Mouse (Mus musculus) liver, adult 2 months (tissue): Measurements from ENCODE around the gene Fut11. TPM values are rescaled to one million over a fixed set of nuclear protein-coding genes. Genes with fewer than 3 reads are reported as not detected.

ENCODE experiments used
- DNase-seq: peaks from one replicate; pipeline ENCODE4 v3.0.0-alpha.2; 2011; ENCODE audit warnings: low read depth, low spot score; ENCODE audit errors: extremely low read depth
- H3K27ac ChIP-seq: fragments of 200-500 bp; replicated peaks from 2 replicates; pipeline ENCODE4 v1.5.1; 2012; ENCODE audit warnings: low read depth, mild to moderate bottlenecking, control low read depth, inconsistent platforms, low read length; ENCODE audit not compliant: insufficient read depth
- H3K27me3 ChIP-seq: fragments of 200-500 bp; 2 replicates; pipeline ENCODE4 v1.6.1; 2012; ENCODE audit warnings: mild to moderate bottlenecking, moderate library complexity, low read length, inconsistent platforms; ENCODE audit not compliant: control insufficient read depth, insufficient read depth
- H3K36me3 ChIP-seq: fragments of 200-500 bp; 2 replicates; pipeline ENCODE4 v1.6.1; 2012; ENCODE audit warnings: low read length, inconsistent platforms; ENCODE audit not compliant: control insufficient read depth, insufficient read depth
- H3K4me1 ChIP-seq: fragments of 200-500 bp; 2 replicates; pipeline ENCODE4 v1.6.1; 2011; ENCODE audit warnings: low read length; ENCODE audit not compliant: control insufficient read depth, insufficient read depth
- H3K4me3 ChIP-seq: fragments of 200-500 bp; 2 replicates; pipeline ENCODE4 v1.5.1; 2011; ENCODE audit warnings: low read depth, mild to moderate bottlenecking, control low read depth, low read length, moderate library complexity; ENCODE audit not compliant: insufficient read depth
- H3K79me2 ChIP-seq: fragments of 200-500 bp; 2 replicates; pipeline ENCODE4 v1.6.1; 2012; ENCODE audit warnings: inconsistent platforms, mild to moderate bottlenecking, low read length, moderate library complexity; ENCODE audit not compliant: control insufficient read depth, insufficient read depth
- H3K9ac ChIP-seq: fragments of 200-500 bp; 2 replicates; pipeline ENCODE4 v1.6.1; 2012; ENCODE audit warnings: low read depth, mild to moderate bottlenecking, control low read depth, inconsistent platforms, low read length
- CTCF ChIP-seq: fragments of 200-500 bp; IDR thresholded peaks from 2 replicates; pipeline ENCODE4 v1.5.1; 2011; ENCODE audit warnings: low read depth, low read length, control low read depth
- POLR2A ChIP-seq: fragments of 200-500 bp; IDR thresholded peaks from 2 replicates; pipeline ENCODE4 v1.6.1; 2011; ENCODE audit warnings: low read length, control low read depth; ENCODE audit not compliant: insufficient read depth; ENCODE audit errors: extremely low read depth
- WGBS: fragments of 180-500 bp; shearing (Covaris S2); methylation state at CpG from one replicate; pipeline ENCODE4 v1.1.7; 2018; 5-methylcytosine and 5-hydroxymethylcytosine counted together
- polyA plus RNA-seq: library from polyadenylated mRNA; depleted of rRNA; stranded (reverse); fragments of >200 nt; gene quantifications from 2 replicates; pipeline ENCODE4 v1.2.3, GENCODE M21; 2012
- total RNA-seq: library from RNA; depleted of rRNA; stranded (reverse); fragments of >200 nt; gene quantifications from 2 replicates; pipeline ENCODE4 v1.2.3, GENCODE M21; 2014

Gene Fut11
- total and polyA plus RNA-seq, 2 experiments, result 3.3 to 3.8 TPM

- 0 out of 2 replicates have a peak, but pooled peaks have one; percentile 18 for TF ChIP-seq POLR2A
- TF ChIP-seq CTCF, result peak; percentile 86
- peak overlapping the region; percentile 66 for H3K4me3 ChIP-seq
- H3K27ac ChIP-seq, result no peak overlapping the region
- DNase-seq, result peak; percentile 89
- H3K79me2 ChIP-seq, result no peaks in the 10 kb centered on the region
- no peaks in the 10 kb centered on the region for H3K36me3 ChIP-seq
- 2% methylated on average over 52 of the region's 52 CpGs for WGBS
- peaks cover 4% of the 10 kb centered on the region for H3K4me1 ChIP-seq
- no peaks in the 10 kb centered on the region for H3K27me3 ChIP-seq
- peak overlapping the region; percentile 69 for H3K9ac ChIP-seq
These were observed 33.7 kb upstream of the Fut11 start for GRCm38 (mm10) chr14:20660827-20661660.

- no peak overlapping the region for H3K27ac ChIP-seq
These were observed 33.0 kb upstream of the Fut11 start for GRCm38 (mm10) chr14:20661661-20662331.

GRCm38 (mm10) chr14:20662740-20663139, 32.0 kb upstream of the Fut11 start:
- no peak for TF ChIP-seq POLR2A
- H3K27me3 ChIP-seq, result no peaks in the 10 kb centered on the region
- H3K9ac ChIP-seq, result no peak overlapping the region
- no peak overlapping the region for H3K27ac ChIP-seq
- H3K79me2 ChIP-seq, result no peaks in the 10 kb centered on the region
- DNase-seq, result no peak
- no peaks in the 10 kb centered on the region for H3K36me3 ChIP-seq
- peaks cover 4% of the 10 kb centered on the region for H3K4me1 ChIP-seq
- WGBS, result 97% methylated on average over 3 of the region's 3 CpGs
- no peak overlapping the region for H3K4me3 ChIP-seq

More at GRCm38 (mm10) chr14:20661661-20662331, 33.0 kb upstream of the Fut11 start:
- no peaks in the 10 kb centered on the region for H3K79me2 ChIP-seq
- H3K4me3 ChIP-seq, result peak overlapping the region; percentile 60
- DNase-seq, result no peak
- H3K36me3 ChIP-seq, result no peaks in the 10 kb centered on the region
- WGBS, result 44% methylated on average over 19 of the region's 19 CpGs
- TF ChIP-seq POLR2A, result no peak
- TF ChIP-seq CTCF, result no peak
- peaks cover 4% of the 10 kb centered on the region for H3K4me1 ChIP-seq
- H3K9ac ChIP-seq, result peak overlapping the region; percentile 62
- no peaks in the 10 kb centered on the region for H3K27me3 ChIP-seq

GRCm38 (mm10) chr14:20663601-20664000, 31.2 kb upstream of the Fut11 start:
- Histone ChIP-seq H3K36me3 (no peaks in the 10 kb centered on the region), H3K4me3 (no peak overlapping the region), H3K27ac (no peak overlapping the region), H3K4me1 (peaks cover 4% of the 10 kb centered on the region), H3K9ac (no peak overlapping the region), H3K79me2 (no peaks in the 10 kb centered on the region), H3K27me3 (no peaks in the 10 kb centered on the region)
- no peak for DNase-seq
- 78% methylated on average over 2 of the region's 2 CpGs for WGBS
- no peak for TF ChIP-seq CTCF
- TF ChIP-seq POLR2A, result no peak

- H3K4me1 ChIP-seq, result peaks cover 4% of the 10 kb centered on the region
- no peaks in the 10 kb centered on the region for H3K36me3 ChIP-seq
- no peak overlapping the region for H3K27ac ChIP-seq
- no peaks in the 10 kb centered on the region for H3K27me3 ChIP-seq
- 88% methylated on average over 3 of the region's 3 CpGs for WGBS
- H3K79me2 ChIP-seq, result no peaks in the 10 kb centered on the region
- TF ChIP-seq POLR2A, result no peak
- no peak for TF ChIP-seq CTCF
- no peak overlapping the region for H3K9ac ChIP-seq
- DNase-seq, result no peak
- no peak overlapping the region for H3K4me3 ChIP-seq
These were observed 30.3 kb upstream of the Fut11 start for GRCm38 (mm10) chr14:20664436-20664835.

GRCm38 (mm10) chr14:20667469-20667868, 27.3 kb upstream of the Fut11 start:
- H3K27me3 ChIP-seq, result no peaks in the 10 kb centered on the region
- no peaks in the 10 kb centered on the region for H3K79me2 ChIP-seq
- H3K36me3 ChIP-seq, result no peaks in the 10 kb centered on the region
- H3K27ac ChIP-seq, result no peak overlapping the region
- DNase-seq, result no peak
- no peak overlapping the region for H3K4me3 ChIP-seq
- no peak overlapping the region for H3K9ac ChIP-seq
- TF ChIP-seq POLR2A (no peak), CTCF (no peak)
- no peaks in the 10 kb centered on the region for H3K4me1 ChIP-seq
- 94% methylated on average over 1 of the region's 1 CpGs for WGBS
